Mouse (Mus musculus): Measurements from ENCODE around the gene Nrtn.
A peak's percentile ranks its signal among the peaks of the same experiment; 100 is the strongest.

Gene Nrtn

DNA sequence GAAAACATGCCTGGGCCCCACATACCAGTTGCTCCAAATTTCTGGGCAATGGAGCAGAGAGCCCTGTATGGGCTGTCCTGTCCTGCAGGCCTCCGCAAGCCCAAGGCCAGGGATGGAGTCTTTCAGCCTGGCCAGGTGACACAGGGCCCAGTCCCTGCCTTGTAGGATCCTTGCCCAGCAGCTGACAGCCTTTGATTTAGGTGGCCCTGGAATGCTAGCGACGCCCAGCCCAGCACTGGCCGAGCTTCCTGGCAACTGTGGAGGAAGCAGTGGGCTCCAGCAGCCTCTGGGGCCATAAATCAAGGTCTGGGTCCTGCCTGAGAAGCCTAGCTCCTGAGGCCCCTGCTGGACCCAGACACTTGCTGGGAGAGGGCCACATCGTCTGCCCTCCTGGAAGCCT, 34.9 kb downstream of the Nrtn start:
- DNase-seq (ENCODE audit: low spot score) = peak; percentile 60

DNA sequence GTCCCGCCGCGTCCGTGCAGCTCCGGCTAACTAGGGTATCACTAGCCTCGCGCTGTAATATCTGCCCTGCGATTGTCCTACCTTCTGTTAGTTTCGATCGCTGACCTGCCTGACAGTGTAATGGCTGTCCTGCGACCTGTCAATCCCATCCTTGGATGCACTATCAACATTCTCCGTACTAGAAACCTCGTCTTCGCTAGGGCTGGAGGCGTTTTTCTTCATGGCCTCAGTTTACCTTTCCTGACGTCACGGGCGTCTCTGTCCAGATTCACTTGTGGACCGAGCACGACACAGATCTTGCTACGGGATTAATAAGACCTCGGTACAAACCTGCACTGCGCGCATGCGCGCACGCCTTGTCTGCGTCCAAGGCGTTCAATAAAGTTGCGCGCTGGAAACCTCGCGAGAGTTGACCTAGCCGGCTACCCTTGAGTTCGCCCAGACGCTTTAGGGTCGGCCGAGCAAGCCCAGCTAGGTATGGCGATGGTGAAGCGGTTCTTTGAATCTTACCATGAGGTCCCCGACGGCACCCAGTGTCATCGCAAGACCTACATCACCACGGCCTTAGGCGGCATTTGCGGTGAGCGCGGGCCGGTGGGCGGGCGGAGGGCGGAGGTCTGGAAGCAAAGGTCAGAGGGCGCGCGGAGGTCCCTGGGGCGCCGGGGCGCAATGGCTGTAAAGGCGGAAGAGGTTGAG, 39.8 kb downstream of the Nrtn start, which contains the start of the genes Ndufa11 and Vmac:
Ndufa11 (plus strand) TSS at position 405 of the 696 bp plus-strand sequence.
Vmac (minus strand) TSS at position 660 of the 696 bp plus-strand sequence.
- peak; percentile 99 for DNase-seq (ENCODE audit: low spot score)

DNA sequence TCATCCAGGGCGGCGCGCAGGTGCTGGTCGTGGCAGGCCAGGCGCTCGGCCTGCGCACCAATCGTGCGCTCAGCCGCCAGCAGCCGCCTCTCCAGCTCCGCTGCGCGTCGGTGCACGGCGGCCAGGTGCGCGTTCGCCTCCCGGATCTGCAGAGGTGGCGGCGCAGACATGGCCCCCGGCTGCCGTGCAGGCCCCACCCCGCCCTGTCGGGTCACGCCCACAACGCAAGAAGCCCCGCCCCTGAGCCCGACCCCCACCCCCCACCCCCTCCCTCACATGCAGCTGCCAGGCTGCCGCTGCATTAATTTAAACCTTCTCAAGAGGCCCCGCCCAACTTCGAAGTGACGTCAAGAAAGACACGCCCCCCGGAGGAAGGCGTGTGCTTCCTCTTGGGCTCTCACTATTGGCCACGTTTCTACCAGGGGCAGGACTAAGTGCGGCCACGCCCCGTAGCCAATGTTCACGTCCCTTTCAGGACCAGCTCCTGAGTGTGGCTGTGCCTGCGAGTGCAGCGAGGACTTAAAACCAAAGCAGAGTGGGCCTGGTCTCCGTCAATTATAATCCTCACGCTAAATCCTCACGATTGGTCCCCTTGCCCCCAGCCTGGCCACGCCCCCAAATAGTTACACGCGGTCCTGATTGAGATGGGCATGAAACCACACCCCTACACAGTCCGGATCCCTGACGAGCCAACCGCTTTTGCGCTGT, 40.5 kb downstream of the Nrtn start:
- DNase-seq (ENCODE audit: low spot score) = peak; percentile 100

DNA sequence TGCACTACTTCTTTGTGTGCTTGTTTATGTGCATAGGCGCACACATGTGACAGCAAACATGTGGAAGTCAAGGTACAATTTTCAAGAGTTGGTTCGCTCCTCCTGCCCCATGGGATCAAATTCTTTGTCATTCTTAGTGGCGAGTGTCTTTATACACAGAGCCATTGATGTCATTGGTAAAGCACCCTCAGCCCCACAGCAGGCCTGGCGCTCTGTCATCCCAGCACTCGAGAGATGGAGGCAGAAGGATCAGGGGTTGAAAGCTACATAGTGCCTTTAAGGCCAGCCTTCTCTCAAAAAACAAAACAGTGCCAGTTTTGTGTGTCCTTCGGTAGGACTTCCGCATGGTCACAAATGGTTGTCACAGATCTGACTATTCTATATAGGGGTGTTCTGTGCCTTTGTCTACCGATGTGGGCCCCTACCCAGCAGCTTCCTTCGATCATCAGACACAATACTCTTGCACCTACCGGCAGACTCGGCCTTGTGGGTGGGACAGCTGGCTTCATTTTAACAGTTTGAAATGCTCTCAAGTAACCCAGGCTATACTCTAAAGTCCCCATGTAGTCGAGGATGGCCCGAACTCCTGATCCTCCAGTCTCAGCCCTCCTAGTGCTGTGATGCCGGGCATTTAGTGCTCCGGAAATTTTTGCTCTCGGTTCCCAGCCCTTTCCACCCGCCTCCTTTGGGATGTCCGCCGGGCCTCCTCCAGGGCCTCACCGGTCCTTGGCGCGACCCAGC, 41.2 kb downstream of the Nrtn start:
- DNase-seq (ENCODE audit: low spot score) = no peak

DNA sequence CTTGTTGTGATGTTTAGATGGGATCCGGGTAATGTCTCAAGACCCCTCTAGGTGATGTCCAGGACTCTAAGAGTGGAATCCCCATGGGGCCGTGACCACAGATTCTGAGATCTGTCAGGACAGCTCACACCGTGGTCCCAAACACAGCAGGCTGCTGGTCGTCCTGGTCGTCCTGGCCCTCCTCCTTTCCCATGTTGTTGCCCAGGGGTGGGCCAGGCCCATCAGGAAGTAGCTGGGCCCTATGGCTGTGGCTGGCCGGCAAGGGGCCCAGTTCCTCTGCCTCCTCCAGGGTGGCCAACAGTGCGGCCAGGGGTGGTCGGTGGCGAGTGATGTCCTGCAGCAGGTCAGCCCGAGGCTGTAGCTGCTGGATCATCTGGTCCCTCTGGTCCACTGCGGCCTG, 42.0 kb downstream of the Nrtn start:
- DNase-seq (ENCODE audit: low spot score) = no peak

DNA sequence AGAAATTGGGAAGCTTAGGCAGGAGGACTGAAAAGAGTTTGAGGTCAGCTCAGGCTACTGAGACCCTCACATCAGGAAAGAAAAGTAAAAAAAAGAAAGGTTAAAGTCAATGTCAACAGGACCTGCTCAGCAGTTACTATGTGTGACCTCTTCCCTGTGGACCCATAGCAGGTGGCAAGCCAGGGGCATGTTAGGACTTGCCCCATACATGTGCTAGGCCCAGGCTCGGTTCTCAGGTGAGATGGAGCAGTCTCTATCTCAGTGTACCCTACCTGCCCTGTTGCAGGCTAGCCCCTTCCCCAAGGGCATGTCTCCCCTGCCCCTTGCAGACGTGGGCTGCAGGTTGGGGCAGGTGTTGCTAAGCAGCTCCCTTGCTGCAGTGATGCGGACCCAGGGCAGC, 47.6 kb downstream of the Nrtn start:
- no peak for DNase-seq (ENCODE audit: low spot score)

DNA sequence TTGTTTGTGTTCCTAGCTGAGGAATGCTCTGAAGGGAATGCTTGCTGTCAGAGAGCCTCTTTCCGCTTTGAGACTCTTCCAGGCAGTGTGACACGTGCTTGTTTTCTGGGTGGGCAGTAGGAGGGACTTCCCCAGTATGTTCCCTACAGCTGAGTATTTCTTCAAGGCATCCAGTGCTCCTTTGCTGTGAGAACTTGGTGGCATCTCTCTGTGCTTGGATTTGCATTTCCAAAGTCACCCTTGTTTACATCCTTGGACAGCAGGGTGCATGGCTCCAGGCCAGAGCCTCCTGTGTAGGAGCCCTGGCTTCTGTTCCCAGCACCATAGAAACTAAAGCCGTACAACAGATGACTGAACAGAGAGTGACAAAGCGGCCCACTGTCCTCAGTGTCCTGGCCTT, 48.6 kb downstream of the Nrtn start:
- DNase-seq (ENCODE audit: low spot score) = no peak

DNA sequence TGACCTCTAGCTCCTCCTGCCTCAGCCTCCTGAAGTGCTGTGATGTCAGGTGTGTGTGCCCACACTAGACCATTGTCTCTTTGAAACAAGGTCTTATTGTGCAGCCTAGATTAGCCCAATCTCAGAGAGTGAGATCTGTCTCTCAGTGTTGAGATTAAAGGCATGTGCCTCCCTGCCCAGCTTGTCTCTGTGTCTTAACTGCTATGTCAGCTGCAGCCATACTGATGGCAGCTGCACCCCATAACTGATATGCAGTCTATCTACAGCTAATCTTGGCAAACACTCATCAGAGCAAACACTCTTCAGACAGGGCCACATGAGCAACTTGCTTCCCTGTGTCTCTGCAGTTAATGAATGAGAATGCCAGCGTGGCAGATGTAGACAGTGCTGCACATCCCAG, 50.8 kb downstream of the Nrtn start:
- DNase-seq (ENCODE audit: low spot score) = no peak

DNA sequence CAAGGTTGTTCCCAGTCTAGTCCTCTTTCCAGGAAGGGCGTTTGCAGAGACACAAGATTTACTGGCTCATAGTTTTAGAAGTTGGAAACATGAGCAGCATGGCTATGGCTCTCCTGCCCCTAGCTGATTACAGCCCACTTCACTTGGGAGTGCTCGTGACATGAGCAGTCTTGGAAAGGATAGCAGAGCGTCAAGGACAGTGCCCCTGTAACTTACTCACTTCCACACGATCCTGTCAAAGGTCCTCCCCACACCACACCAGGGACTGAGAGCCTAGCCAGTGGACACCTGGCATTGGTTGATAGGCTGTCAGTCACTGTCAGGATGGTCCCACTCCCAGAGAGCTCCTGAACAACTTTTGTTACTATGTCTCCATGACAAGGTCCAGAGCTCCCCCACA, 54.3 kb downstream of the Nrtn start:
- DNase-seq (ENCODE audit: low spot score) = no peak
